Mouse (Mus musculus): Measurements from ENCODE around the gene Arid4b. TPM values are rescaled to one million over a fixed set of nuclear protein-coding genes. Genes with fewer than 3 reads are reported as not detected.

Gene Arid4b
- polyA plus RNA-seq, 1 experiment from 2014 or later: 66.4 TPM

DNA sequence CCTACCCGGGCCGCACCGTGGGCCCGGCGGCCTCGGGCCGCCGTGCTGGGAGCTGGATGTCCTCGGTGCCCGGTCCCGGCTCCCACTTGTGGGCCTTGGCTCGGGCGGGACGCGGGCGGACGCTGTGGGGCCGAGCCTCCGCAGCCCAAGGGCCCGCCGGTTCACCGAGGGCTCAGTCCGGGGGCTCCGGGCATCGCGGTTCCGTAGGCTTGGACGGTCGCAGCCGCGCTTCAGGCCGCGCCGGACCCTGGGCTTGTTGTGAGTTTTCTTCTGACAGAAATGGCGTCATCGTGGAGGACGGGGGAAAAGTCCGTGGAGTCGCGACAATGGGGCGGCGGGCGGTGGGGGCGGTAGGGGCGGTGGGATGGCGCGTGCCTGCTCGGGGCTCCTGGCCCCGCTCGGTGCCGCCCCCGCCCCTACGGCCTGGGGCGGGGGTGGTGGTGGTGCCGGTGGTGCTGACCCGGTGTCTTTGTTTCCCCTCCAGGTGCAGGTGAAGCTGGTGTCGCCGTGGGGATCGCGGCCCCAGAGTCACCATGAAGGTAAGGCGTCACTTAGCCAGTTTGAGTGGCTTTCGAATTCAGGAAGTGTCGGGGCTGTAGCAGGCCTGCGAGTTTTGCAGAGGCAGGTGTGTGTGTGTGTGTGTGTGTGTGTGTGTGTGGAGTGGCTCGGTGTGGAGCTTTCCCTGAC, 1.5 kb downstream of the Arid4b start:
- H3K36me3 ChIP-seq: peaks cover 16% of the 10 kb centered on the region
- H3K27me3 ChIP-seq: no peaks in the 10 kb centered on the region
- no peak for ATAC-seq (replicated peaks; ENCODE audit: low FRiP score)
- peak overlapping the region; percentile 99 for H3K27ac ChIP-seq
- WGBS: under 1% methylated on average over 60 of the region's 65 CpGs
- H3K4me2 ChIP-seq: peak overlapping the region; percentile 62
- peaks cover 14% of the 10 kb centered on the region for H3K4me1 ChIP-seq
- no peaks in the 10 kb centered on the region for H3K9me3 ChIP-seq (replicated peaks)
- H3K9ac ChIP-seq: peak overlapping the region; percentile 98
- peak overlapping the region; percentile 97 for H3K4me3 ChIP-seq (replicated peaks)

DNA sequence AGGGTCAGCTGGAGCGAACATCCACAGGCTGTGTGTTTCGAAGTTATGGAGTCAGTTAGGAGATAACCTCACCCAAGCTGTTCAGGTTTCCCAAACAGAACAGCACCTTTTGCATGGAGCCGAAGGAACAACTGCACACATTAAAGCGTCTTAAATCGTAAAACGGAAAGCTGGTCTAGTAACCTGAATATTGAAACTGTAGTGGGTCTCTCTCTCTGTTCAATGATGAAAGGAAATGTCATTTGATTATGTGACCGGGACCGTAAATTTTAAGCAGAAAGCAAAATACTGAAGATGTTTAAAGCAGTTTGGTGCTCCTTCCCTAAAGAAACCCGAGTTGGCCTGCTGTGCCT, 2.0 kb downstream of the Arid4b start:
- Histone ChIP-seq H3K27ac (peak overlapping the region; percentile 99; the same call in 1 of the 2 replicates), H3K4me2 (peak overlapping the region; percentile 62), H3K36me3 (peaks cover 14% of the 10 kb centered on the region; the same call in 1 of the 2 replicates), H3K9me3 (replicated peaks) (no peaks in the 10 kb centered on the region), H3K9ac (peak overlapping the region; percentile 98), H3K4me1 (peaks cover 14% of the 10 kb centered on the region), H3K4me3 (replicated peaks) (peak overlapping the region; percentile 97), H3K27me3 (no peaks in the 10 kb centered on the region)
- WGBS: 8% methylated on average over 9 of the region's 9 CpGs
- ATAC-seq (replicated peaks; ENCODE audit: low FRiP score): no peak

DNA sequence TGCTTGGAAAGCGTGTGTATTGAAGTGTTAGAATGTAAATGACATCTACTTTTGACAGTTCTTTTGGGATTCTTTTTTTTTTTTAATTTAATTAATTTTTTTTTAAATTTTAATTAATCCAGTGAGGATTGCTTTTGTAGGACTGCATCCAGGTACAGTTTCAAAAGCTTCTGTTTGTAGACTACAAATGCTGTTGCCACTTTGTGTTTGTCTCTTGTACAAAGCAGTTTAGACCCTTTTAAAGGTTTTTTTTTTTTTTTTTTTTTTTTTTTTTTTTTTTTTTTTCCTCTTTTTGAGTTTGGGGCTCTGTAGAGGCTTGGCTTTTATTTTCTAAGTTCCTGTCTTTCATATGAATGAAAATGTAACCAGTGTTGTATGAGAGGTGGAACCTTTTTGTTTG, 2.7 kb downstream of the Arid4b start:
- Histone ChIP-seq H3K4me1 (peaks cover 14% of the 10 kb centered on the region), H3K4me2 (no peak overlapping the region), H3K27me3 (no peaks in the 10 kb centered on the region), H3K9me3 (replicated peaks) (no peaks in the 10 kb centered on the region), H3K27ac (no peak overlapping the region), H3K9ac (no peak overlapping the region), H3K36me3 (peaks cover 11% of the 10 kb centered on the region), H3K4me3 (replicated peaks) (no peak overlapping the region)
- WGBS: 81% methylated on average over 1 of the region's 1 CpGs
- ATAC-seq (replicated peaks; ENCODE audit: low FRiP score): no peak

DNA sequence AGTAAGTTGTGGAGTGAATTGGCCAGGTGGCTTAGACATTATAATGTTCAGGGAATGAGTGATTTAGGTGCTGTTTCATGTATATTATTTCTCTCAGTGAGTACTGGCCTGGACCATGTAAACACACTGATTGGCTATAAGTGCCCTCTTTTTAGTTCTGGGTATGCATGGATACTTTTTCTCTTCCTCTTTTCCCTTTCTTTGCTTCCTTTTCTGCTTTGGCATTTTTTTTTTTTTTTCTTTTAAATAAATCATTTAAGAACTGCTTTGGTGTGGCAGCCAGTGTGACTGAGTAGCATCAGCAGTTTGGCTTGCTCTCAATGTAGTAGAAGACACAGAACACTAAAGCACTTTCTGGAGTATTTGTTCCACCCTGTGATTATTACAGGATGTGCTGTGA, 5.0 kb downstream of the Arid4b start:
- H3K9ac ChIP-seq: no peak overlapping the region
- H3K4me1 ChIP-seq: peaks cover 4% of the 10 kb centered on the region; the same call in 1 of the 2 replicates
- no peak overlapping the region for H3K4me2 ChIP-seq
- ATAC-seq (replicated peaks; ENCODE audit: low FRiP score): no peak
- H3K27ac ChIP-seq: no peak overlapping the region
- no peaks in the 10 kb centered on the region for H3K27me3 ChIP-seq
- H3K36me3 ChIP-seq: peaks cover 13% of the 10 kb centered on the region
- H3K4me3 ChIP-seq (replicated peaks): no peak overlapping the region
- no peaks in the 10 kb centered on the region for H3K9me3 ChIP-seq (replicated peaks)

DNA sequence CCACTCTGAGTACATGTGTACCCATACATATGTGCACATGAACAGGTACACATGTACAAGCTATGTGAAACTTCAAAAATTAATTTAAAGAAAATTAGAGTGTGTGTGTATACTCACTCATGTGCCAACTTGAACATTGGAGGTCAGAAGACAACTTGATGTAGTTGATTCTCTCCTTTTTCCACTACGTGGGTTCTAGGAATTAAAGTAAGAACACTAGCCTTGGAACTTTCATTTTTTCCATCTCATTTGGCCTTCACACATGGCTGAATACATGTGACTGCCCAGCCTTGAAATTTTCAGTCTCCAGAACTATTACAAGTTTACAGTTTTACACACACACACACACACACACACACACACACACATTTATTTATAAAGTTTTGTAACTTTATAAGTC, 6.3 kb downstream of the Arid4b start:
- WGBS: 79% methylated on average over 1 of the region's 1 CpGs
- H3K27me3 ChIP-seq: no peaks in the 10 kb centered on the region
- H3K27ac ChIP-seq: no peak overlapping the region
- ATAC-seq (replicated peaks; ENCODE audit: low FRiP score): no peak
- H3K9ac ChIP-seq: no peak overlapping the region
- H3K4me3 ChIP-seq (replicated peaks): no peak overlapping the region
- H3K9me3 ChIP-seq (replicated peaks): no peaks in the 10 kb centered on the region
- peaks cover 4% of the 10 kb centered on the region; the same call in 1 of the 2 replicates for H3K4me1 ChIP-seq
- peaks cover 13% of the 10 kb centered on the region for H3K36me3 ChIP-seq
- no peak overlapping the region for H3K4me2 ChIP-seq

DNA sequence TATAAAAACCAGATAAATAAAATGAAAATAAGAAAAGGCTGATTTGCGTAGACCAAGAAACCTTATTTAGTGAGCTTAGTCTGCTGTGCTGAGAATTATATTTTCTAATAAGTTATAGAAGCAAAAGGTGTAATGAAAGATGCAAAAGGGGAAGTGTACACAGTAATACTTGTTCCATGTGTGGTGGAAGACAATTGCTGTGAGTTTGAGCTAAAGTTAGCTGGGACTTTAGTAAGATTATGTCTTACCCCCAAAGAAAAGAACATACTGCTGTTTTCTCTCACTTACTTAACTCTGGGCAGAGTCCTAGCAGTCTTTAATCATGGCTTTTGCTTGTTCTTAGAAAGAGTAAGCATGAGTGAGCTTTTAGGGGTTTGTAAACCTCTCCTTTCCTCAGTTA, 11.3 kb downstream of the Arid4b start:
- no peak for ATAC-seq (replicated peaks; ENCODE audit: low FRiP score)
- Histone ChIP-seq H3K27me3 (no peaks in the 10 kb centered on the region), H3K36me3 (peaks cover 3% of the 10 kb centered on the region; the same call in 1 of the 2 replicates), H3K9me3 (replicated peaks) (no peaks in the 10 kb centered on the region; the same call in 1 of the 2 replicates), H3K9ac (no peak overlapping the region), H3K4me2 (no peak overlapping the region), H3K27ac (no peak overlapping the region), H3K4me1 (no peaks in the 10 kb centered on the region), H3K4me3 (replicated peaks) (no peak overlapping the region)
- 98% methylated on average over 1 of the region's 1 CpGs for WGBS

DNA sequence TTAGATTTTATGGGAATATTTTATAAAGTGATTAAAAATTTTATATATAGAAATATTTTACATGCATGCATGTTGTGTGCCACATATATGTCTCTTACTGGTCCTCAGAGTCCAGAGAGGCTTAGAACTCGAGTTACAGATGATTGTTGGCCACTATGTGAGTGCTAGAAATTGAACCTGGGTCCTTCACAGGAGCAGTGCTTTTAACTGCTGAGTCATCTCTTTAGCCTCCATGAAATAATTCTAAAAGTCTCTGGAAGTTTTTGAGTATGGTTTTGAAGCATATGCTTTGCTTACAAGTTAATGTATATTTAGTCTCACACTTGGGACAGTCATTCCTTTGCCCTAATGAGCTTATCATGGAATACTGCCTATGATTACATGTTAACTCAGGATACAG, 12.3 kb downstream of the Arid4b start:
- 91% methylated on average over 1 of the region's 1 CpGs for WGBS
- H3K27ac ChIP-seq: no peak overlapping the region
- ATAC-seq (replicated peaks; ENCODE audit: low FRiP score): no peak
- no peak overlapping the region for H3K4me3 ChIP-seq (replicated peaks)
- no peak overlapping the region for H3K9ac ChIP-seq
- no peaks in the 10 kb centered on the region; the same call in 1 of the 2 replicates for H3K9me3 ChIP-seq (replicated peaks)
- H3K27me3 ChIP-seq: no peaks in the 10 kb centered on the region
- H3K4me1 ChIP-seq: no peaks in the 10 kb centered on the region
- no peak overlapping the region for H3K4me2 ChIP-seq
- peaks cover 3% of the 10 kb centered on the region; the same call in 1 of the 2 replicates for H3K36me3 ChIP-seq

DNA sequence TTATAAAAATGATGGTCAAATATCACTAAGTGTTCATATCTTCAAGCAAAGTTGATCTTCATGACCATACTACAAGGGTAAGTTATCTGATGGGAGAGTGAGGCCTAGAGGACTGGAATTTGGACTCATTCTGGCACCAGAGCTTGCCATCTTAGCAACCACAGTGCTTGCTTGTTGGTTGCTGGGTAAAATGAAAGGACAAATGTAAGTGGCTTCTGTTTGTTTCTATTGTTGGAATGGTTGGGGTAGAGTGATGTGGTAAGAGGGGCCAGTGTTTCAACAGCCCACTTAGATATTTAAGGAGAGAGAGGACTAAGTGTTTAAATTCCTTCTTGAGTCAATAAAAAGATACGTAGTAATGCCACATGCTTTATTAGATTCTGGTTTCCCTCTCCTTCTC, 25.6 kb downstream of the Arid4b start:
- H3K4me1 ChIP-seq: no peaks in the 10 kb centered on the region
- WGBS: 100% methylated on average over 1 of the region's 1 CpGs
- peaks cover 13% of the 10 kb centered on the region; the same call in 1 of the 2 replicates for H3K36me3 ChIP-seq
- no peak overlapping the region for H3K9ac ChIP-seq
- no peak for ATAC-seq (replicated peaks; ENCODE audit: low FRiP score)
- H3K27me3 ChIP-seq: no peaks in the 10 kb centered on the region
- no peak overlapping the region for H3K27ac ChIP-seq
- H3K4me3 ChIP-seq (replicated peaks): no peak overlapping the region
- no peaks in the 10 kb centered on the region for H3K9me3 ChIP-seq (replicated peaks)
- H3K4me2 ChIP-seq: no peak overlapping the region

DNA sequence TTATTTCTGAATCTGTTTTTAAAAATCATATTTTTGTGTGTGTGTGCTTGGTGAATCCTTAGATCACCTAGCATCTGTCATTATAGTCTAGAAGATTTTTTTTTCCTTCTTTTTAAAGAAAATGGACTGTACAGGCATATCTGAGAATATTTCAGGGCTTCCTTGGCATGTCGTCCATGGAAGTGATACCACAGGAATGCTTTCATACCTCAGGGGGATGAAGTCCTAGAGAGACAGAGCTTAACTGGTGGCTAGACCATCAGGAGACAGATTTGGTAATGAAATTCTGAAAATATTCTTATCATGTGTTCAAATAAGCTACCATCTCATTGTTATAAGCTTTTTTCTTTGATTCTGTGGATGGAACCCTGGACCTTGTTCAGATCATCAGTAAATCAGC, 40.0 kb downstream of the Arid4b start:
- Histone ChIP-seq H3K36me3 (no peaks in the 10 kb centered on the region), H3K4me3 (replicated peaks) (no peak overlapping the region), H3K9me3 (replicated peaks) (no peaks in the 10 kb centered on the region), H3K27me3 (no peaks in the 10 kb centered on the region), H3K4me2 (no peak overlapping the region), H3K4me1 (no peaks in the 10 kb centered on the region), H3K9ac (no peak overlapping the region), H3K27ac (no peak overlapping the region)
- WGBS: 90% methylated on average over 1 of the region's 1 CpGs
- ATAC-seq (replicated peaks; ENCODE audit: low FRiP score): no peak

DNA sequence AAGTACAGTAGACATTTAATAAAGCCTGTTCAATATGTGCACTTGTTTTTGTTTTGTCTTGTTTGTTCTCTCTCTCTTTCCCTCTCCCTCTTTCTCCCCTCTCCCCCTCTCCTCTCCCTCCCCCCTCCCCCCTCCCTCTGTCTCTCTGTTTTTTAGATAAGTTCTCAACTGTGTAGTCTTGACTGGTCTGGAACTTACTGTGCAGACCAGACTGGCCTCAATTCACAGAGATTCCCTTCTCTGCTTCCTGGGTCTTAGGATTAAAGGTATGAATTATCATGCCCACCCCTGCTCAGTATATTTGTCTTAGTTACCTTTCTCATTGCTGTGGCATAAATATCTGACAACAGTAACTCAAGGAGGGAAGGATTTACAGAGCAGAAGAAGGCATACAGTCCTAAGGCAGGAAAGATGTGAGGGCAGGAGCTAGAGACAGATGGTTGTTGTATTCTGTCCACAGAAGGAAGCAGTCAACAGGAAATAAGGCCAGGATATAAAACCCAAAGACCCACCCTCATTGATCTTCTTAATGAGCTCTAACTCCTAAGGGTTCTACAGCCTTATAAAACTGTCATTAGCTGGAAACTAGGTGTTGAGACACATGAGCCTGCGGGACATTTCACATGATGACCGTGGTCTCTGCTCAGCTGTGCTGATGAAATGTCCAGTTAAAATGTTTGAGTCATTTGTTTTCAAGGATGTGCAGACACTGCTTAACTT, 47.3 kb downstream of the Arid4b start:
- Histone ChIP-seq H3K4me1 (0 out of 2 replicates have a peak, but pooled peaks cover 2% of the 10 kb centered on the region), H3K4me2 (no peak overlapping the region), H3K27me3 (no peaks in the 10 kb centered on the region), H3K9me3 (replicated peaks) (no peaks in the 10 kb centered on the region), H3K9ac (no peak overlapping the region), H3K36me3 (no peaks in the 10 kb centered on the region), H3K27ac (0 out of 2 replicates have a peak overlapping the region, but pooled peaks have one; percentile 13), H3K4me3 (replicated peaks) (no peak overlapping the region)
- ATAC-seq (replicated peaks; ENCODE audit: low FRiP score): peak; percentile 79
- 29% methylated on average over 2 of the region's 2 CpGs for WGBS

DNA sequence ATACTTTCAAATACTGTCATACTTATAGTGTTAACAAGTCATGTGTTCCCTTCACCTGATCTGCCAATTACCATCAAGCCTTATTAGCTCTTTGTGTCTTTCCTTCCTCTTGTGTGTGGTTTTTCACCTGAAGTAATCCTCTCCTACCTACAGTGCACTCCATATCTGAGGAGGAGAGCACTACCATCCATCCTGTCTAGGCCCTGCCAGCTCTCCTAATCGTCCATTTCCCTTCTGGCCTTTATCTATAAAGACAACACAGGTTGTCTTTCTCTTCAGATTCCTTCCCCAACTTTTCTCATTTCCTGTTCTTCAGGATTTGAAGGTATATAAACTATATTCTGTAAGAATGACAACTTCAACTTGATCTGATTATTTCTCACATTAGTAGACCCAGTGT, 48.1 kb downstream of the Arid4b start:
- Histone ChIP-seq H3K27me3 (no peaks in the 10 kb centered on the region), H3K9me3 (replicated peaks) (no peaks in the 10 kb centered on the region), H3K4me2 (no peak overlapping the region), H3K27ac (no peak overlapping the region), H3K9ac (no peak overlapping the region), H3K36me3 (no peaks in the 10 kb centered on the region), H3K4me1 (0 out of 2 replicates have a peak, but pooled peaks cover 2% of the 10 kb centered on the region), H3K4me3 (replicated peaks) (no peak overlapping the region)
- ATAC-seq (replicated peaks; ENCODE audit: low FRiP score): no peak
- 59% methylated on average over 1 of the region's 1 CpGs for WGBS

DNA sequence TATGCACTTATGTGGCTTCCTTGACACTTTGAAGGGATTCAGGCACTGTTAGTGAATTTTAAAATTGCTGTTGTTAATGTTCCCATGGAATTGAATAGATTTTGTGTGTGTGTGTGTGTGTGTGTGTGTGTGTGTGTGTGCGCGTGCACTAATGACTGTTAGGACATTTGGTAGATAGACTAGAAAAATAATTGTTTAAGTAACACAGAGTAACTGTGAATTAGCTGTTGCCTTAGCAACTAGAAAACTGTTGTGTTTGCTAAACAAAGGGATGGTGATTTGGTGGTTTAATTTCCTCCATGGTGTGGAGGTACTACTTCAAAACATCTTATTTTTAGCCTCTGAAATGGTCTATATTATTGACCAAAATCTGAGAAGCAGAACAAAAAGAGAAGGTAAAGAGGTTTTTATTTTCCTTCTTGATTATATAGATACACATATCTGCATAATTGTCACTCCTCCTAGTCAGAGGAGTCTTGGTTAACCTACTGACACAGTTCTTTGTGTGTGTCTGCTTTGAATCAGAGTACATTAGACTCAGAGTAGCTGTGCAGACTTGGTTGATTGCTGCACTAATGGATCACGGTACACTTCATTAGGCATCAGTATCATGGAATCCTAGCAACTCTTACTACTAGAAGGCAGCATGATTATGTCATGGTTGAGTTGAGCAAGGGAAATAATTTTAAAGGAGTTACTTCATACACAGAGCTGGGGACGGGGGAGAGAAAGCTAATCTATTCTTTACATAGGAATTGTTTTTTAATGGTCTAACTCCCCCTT, 50.9 kb downstream of the Arid4b start:
- Histone ChIP-seq H3K9me3 (replicated peaks) (no peaks in the 10 kb centered on the region), H3K4me2 (no peak overlapping the region), H3K27ac (no peak overlapping the region), H3K36me3 (no peaks in the 10 kb centered on the region), H3K4me3 (replicated peaks) (no peak overlapping the region), H3K9ac (no peak overlapping the region), H3K4me1 (0 out of 2 replicates have a peak, but pooled peaks cover 2% of the 10 kb centered on the region), H3K27me3 (no peaks in the 10 kb centered on the region)
- ATAC-seq (replicated peaks; ENCODE audit: low FRiP score): no peak
- WGBS: 74% methylated on average over 4 of the region's 4 CpGs
